Mouse (Mus musculus) inflammation-experienced regulatory T-cells, adult 6 months (primary cell): ENCODE results near the gene Gamt. TPM values are rescaled to one million over a fixed set of nuclear protein-coding genes. Genes with fewer than 3 reads are reported as not detected.

ENCODE experiments used
- ATAC-seq: one replicate; pipeline ENCODE4 v1.8.0; 2017
- polyA plus RNA-seq, 3 experiments: library from polyadenylated mRNA; unstranded; fragments of 100-300 nt; shearing (Covaris generic); gene quantifications; one replicate each; pipeline ENCODE4 v1.2.1; 2017

The Gamt gene
- 1 to 10 TPM in 1 of 3 experiments, under 1 TPM in 2; 0.67 to 1.7 (median 0.75) TPM for polyA plus RNA-seq

- peak; percentile 49 for ATAC-seq
Observed at GRCm38 (mm10) chr10:80260642-80261584, at the start of gene Gamt, which contains the start of gene Dazap1. Gene Gamt (minus strand): TSS chr10:80261012. Gene Dazap1 (plus strand): TSS chr10:80261486.

- ATAC-seq: peak; percentile 50
Observed at GRCm38 (mm10) chr10:80304862-80305261, 44.0 kb upstream of the Gamt start.

DNA sequence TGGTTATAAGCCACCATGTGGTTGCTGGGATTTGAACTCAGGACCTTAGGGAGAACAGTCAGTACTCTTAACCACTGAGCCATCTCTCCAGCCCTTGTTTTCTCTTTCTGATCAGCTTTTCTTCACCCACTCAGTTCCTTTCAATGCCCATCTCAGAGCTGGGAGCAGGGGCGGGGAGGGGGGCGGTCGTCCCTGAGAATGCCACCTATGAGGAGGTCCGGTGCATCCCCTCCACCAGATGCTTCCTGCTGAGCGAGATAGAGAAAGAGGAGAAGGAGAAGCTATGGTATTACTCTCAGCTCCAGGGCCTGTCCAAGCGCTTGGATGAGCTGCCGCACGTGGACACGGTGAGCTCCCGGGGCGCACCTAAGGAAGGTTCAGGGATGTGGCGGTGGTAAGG, 43.6 kb upstream of the Gamt start:
- no peak for ATAC-seq

- ATAC-seq: no peak
Observed at GRCm38 (mm10) chr10:80302471-80302881, 41.7 kb upstream of the Gamt start.

DNA sequence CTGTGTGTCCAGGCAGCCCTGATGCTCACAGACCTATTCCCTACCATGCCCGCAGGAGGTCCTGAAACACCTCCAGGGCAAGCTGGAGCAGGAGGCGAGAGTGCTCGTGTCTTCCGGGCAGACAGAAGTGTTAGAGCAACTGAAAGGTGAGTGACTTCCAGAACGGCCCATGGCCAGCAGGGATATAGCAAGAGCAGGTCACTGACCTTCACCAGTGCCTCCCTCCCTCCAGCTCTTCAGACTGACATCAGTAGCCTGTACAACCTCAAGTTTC, 41.2 kb upstream of the Gamt start:
- no peak for ATAC-seq

DNA sequence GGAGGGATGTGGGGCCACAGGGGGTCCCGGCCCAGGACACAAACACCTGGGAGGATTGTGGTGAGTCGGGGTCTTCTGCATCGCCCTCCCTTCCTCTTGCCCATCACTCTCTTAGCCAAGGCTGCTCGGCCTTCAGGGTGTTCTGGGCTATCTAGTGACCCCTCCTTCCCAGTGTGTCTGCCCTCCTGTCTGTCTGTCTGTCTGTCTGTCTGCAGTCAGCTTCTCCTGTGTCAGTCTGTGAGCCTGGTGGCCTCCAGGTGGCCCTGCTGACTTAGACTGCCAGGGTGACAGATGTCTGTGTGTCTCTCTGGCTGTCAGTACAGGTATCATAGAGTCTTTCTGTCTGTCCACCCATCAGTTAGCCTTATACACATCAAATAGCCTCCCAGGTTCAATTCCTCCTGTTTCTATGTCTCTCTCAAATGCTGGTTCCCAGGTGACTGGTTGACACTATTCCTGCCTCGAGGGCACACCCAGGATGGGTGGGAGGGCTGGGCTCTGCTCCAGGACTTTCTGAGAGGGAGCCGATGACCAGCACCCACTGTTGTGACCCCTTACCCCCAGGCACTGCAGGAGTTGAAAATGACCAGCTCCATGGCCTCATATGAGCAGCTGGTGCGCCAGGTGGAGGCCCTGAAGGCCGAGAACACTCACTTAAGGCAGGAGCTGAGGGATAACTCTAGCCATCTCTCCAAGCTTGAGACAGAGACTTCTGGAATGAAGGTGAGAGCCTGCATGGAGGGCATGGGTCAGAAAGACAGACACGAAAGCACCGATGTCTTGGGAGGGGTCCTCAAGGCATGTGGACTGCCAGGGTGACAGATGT, 40.7 kb upstream of the Gamt start:
- no peak for ATAC-seq

- no peak for ATAC-seq
Observed at GRCm38 (mm10) chr10:80300672-80301181, 39.9 kb upstream of the Gamt start.

- ATAC-seq: no peak
Observed at GRCm38 (mm10) chr10:80299824-80300223, 39.0 kb upstream of the Gamt start.

GRCm38 (mm10) chr10:80299301-80299700, 38.5 kb upstream of the Gamt start:
- no peak for ATAC-seq

DNA sequence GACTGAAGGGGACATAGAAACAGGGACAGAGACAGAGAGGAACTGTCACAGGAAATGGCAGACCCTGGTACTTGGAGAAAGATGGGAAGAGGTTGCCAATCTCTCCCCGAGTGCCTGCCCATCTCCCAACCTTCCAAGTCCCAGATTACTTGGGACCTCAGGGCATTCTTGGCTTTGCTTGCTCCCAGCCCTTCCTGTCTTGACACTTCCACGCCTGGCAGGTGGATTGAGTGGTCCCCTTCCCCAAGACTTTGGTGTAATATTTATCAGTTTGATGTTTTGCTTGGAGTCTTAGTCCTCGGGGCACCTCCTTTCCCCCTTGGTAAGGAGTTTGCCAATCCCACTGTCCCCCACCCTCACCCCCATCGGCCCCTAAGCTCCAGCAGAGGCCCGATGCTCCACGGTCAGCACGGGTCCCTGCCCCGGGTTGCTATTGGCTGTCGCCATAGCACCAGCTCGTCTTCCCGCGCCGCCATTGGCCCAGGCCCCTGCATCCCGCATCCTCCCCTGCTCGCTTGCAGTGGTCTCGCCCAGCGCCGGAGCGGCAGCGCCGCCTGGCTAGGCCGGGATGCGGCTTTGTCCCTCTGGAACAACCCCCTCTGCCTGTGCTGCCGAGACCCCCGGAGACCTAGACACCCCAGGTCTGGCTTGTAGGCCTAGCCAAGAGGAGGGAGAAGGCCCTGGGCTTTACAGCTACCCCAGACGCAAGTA, 37.9 kb upstream of the Gamt start:
- ATAC-seq: no peak

DNA sequence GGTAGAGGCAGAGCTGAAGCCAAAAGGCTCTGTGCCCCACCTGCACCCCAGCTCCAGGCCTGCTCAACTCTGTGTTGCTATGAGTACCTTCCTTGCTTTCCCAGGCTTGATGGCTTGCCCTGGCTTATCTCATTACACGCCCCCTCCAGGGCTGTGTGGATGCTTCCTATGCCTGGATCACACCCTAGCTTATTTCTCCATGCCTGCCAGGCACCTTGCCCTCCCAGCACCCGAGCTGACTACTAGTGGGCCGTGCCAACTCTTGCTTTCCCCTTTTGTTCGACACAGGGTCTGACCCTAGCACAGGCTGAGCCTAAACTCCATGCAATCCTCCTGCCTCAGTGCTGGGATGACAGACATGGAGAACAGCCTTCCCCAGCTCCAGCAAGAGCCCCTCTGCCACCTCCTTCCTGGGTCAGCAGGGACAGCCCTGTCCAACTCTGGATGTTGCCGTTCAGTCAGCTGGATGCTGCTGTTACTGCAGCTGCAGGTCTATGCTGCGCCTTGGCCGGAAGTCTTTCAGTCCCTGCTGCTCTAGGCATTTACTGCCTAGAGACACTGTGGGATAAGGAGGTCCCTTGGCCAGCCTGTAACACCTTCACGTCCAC, 36.8 kb upstream of the Gamt start:
- no peak for ATAC-seq

DNA sequence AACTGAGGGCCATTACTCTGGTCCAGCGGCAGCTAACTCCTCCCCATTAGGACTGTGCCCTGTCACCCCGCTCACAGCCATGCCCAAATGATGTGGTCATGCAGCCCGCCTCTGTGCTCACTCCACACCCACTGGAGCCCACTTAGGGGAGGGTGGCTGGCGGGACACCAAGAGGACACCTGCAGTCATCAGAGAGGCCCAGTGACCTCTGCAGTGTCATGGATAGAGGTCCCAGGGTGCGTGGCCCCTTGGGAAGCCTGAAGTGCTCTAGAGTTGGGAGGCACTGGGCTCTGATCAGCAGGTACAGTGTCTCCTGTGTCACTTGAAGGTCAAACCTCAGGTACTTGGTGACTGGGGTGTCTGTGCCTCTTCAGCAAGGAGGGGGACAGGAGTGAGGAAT, 36.0 kb upstream of the Gamt start:
- no peak for ATAC-seq

DNA sequence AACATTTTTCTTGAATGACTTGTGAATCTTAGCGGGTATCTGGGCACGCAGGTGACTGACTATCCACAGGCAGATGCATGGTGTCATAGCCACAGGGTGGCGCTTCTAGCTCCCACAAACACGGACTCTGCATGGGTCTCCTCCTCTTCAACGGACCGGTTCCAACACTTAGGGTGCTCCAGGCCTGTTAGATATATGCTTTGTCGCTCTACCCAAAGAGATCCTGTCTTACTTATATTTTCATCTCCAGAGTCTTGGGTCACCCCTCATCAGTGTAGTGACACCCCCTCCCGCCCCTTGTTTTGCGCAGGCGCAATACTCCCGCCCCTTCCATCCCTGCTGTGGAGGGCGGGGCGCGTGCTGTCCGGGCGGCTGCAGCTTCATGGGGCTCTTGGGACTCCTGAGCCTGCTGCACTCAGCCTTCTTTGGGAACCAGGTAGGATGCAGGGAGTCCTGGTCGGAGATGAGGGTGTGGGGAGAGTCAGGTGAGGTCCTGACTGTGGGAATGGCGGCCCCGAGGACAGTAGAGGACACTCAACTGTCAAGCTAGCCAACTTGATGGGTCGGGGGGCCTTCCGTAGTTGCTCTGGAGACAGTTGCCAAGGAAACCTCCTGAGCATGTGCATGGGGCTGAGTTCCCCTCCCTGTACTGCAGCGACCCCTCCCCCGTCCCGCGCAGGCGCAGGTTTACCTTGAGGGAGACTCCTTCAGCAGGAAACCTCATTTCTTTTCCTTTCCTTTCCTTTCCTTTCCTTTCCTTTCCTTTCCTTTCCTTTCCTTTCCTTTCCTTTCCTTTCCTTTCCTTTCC, 35.0 kb upstream of the Gamt start, which contains the start of gene Apc2:
Apc2 (plus strand) TSS at position 360 of the 808 bp plus-strand sequence.
- ATAC-seq: peak; percentile 40

GRCm38 (mm10) chr10:80294788-80295303, 34.0 kb upstream of the Gamt start:
- no peak for ATAC-seq

GRCm38 (mm10) chr10:80294311-80294710, 33.5 kb upstream of the Gamt start:
- no peak for ATAC-seq

DNA sequence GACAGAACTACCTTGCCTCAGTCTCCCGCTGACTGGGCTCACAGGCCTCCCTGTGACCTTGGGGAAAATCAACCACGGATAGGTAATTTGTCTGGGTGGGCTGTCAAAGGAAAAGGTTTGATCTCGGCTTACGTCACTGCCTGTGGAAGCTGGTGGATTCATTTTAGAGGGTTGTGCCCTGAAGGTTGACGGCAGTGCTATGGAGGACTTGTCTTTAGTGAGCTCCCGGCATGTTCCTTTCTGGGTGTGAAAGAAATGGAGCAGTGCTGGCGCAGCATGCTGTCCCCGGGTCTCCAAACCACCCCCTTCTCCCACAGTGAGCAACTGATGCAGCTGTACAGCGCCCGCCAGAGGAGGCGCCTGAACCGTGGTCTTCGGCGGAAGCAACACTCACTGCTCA, 32.5 kb upstream of the Gamt start:
- ATAC-seq: no peak

DNA sequence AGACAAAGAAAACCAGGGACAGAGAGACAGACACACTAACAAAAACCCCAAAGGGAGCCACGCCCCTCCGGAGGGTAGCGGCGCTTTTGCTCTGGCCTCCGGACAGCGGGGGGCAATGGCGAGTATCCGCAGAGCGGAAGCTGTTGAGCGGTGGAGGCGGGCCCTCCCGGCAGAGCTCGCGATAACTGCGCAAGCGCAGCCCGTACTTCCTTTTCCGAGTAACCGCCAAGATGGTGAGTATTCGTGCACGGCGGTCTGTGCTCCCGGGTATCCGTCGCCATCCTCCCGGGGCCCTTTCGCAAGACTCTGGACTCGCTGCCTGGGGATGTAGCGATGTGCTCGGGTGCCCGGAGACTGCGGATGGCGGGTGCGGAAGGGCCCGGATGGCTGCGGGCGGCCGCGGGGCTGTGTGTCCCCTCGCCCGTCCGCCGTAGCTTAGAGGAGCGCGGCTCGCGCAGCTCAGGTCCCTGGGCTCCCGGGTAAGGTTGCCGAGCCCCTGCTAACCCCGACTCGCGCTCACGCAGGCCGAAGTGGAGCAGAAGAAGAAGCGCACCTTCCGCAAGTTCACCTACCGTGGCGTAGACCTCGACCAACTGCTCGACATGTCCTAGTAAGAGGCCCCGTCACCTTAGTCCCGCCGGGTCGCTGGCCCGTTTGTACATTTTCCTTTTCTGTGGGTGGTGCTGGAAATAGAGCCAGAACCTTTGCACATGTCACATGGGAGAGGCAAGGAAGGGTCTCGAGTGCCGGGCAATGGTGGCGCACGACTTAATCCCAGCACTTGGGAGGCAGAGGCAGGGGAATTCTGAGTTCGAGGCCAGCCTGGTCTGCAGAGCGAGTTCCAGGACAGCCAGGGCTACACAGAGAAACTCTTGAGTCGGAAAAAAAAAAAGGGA, 31.7 kb upstream of the Gamt start, which contains the start of gene Rps15:
Rps15 (plus strand) TSS at position 203 of the 896 bp plus-strand sequence.
- peak; percentile 89 for ATAC-seq

GRCm38 (mm10) chr10:80288657-80289056, 27.8 kb upstream of the Gamt start:
- no peak for ATAC-seq

GRCm38 (mm10) chr10:80288097-80288496, 27.3 kb upstream of the Gamt start:
- no peak for ATAC-seq
